Mouse (Mus musculus) c-Kit-negative CD71-positive TER-119-positive erythroid progenitor cells, embryonic 14.5 days (primary cell): ENCODE data around the gene Rab30.
"Not testable (repeated sequence)": the region's sequence is repeated elsewhere in the genome, so short reads cannot be mapped to it uniquely, and the experiment has no call there.

ENCODE experiments used
- DNase-seq: peaks from one replicate; pipeline ENCODE4 v3.0.0-alpha.2; 2013; ENCODE audit warnings: low read depth, low spot score

Rab30 gene

GRCm38 (mm10) chr7:92750395-92750794, 9.0 kb downstream of the Rab30 start:
- no peak for DNase-seq

GRCm38 (mm10) chr7:92758067-92758466, 16.7 kb downstream of the Rab30 start:
- no peak for DNase-seq

- DNase-seq, result no peak
Observed at GRCm38 (mm10) chr7:92760651-92761050, 19.2 kb downstream of the Rab30 start.

- DNase-seq, result no peak
Observed at GRCm38 (mm10) chr7:92761161-92761560, 19.8 kb downstream of the Rab30 start.

GRCm38 (mm10) chr7:92765426-92765825, 24.0 kb downstream of the Rab30 start:
- DNase-seq, result no peak

- no peak for DNase-seq
Observed at GRCm38 (mm10) chr7:92766096-92767090, 25.0 kb downstream of the Rab30 start.

- DNase-seq, result not testable (repeated sequence)
Observed at GRCm38 (mm10) chr7:92768116-92768515, 26.7 kb downstream of the Rab30 start.

- DNase-seq, result no peak
Observed at GRCm38 (mm10) chr7:92768859-92769258, 27.5 kb downstream of the Rab30 start.

GRCm38 (mm10) chr7:92773006-92773405, 31.6 kb downstream of the Rab30 start:
- DNase-seq, result no peak

- no peak for DNase-seq
Observed at GRCm38 (mm10) chr7:92773596-92773995, 32.2 kb downstream of the Rab30 start.

GRCm38 (mm10) chr7:92774741-92775140, 33.3 kb downstream of the Rab30 start:
- no peak for DNase-seq

- DNase-seq, result no peak
Observed at GRCm38 (mm10) chr7:92775703-92776102, 34.3 kb downstream of the Rab30 start.

- DNase-seq, result no peak
Observed at GRCm38 (mm10) chr7:92776647-92777046, 35.2 kb downstream of the Rab30 start.

GRCm38 (mm10) chr7:92777108-92777973, 35.9 kb downstream of the Rab30 start:
- no peak for DNase-seq

GRCm38 (mm10) chr7:92779058-92779457, 37.7 kb downstream of the Rab30 start:
- DNase-seq, result no peak

- no peak for DNase-seq
Observed at GRCm38 (mm10) chr7:92781361-92781760, 40.0 kb downstream of the Rab30 start.

GRCm38 (mm10) chr7:92781948-92782347, 40.5 kb downstream of the Rab30 start:
- no peak for DNase-seq

- no peak for DNase-seq
Observed at GRCm38 (mm10) chr7:92782511-92782910, 41.1 kb downstream of the Rab30 start.

- DNase-seq, result no peak
Observed at GRCm38 (mm10) chr7:92783166-92783806, 41.9 kb downstream of the Rab30 start.

GRCm38 (mm10) chr7:92783914-92784313, 42.5 kb downstream of the Rab30 start:
- no peak for DNase-seq

- DNase-seq, result no peak
Observed at GRCm38 (mm10) chr7:92795749-92796148, 54.3 kb downstream of the Rab30 start.

GRCm38 (mm10) chr7:92796813-92797212, 55.4 kb downstream of the Rab30 start:
- DNase-seq, result no peak
